Mouse (Mus musculus) kidney, adult 9 months (tissue): ENCODE measurements around the gene Cdc42ep4.

Experiments
- DNase-seq: peaks from one replicate; pipeline ENCODE4 v3.0.0; 2022

Cdc42ep4 gene

DNA sequence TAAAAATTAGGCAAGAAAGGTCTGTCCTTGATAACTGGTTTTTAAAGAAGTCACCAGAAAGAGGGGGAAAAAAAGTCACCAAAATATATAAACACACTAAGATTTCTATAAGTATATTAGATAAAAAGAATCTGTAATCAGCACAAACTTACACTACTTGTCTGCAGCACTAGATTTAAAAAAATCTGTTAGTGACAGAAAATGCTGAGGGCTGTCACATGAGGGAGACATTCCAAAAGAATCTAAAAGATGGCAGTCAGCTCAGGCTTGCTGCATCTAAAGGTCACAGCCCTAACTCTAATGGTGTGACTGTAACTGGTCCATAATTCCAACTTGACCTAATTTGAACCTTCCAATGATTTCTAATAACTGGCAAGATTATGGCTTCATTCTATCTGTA is 69.7 kb downstream of the Cdc42ep4 start:
- no peak for DNase-seq

- DNase-seq: no peak
Measured at GRCm38 (mm10) chr11:113680954-113681353, 70.7 kb downstream of the Cdc42ep4 start.

GRCm38 (mm10) chr11:113678373-113678772 is 73.3 kb downstream of the Cdc42ep4 start:
- peak; percentile 87 for DNase-seq

DNA sequence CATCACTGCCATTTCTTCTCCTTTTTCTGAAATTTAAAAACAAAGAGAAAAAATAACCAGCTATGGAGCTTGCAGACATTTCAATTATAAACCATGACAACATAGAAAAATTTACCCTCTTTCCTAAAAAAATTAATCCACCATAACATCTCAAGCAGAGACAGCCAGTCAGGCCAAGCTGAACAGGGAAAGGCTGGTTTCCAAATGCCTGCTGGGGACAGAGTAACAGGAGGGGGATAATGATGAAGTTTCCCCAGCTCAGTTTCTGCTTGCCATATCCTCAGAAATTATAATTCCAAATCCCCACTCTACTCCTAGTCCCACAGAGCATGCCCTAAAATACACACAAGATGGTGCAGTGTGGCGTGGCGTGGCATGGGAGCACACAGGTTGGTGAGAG is 74.3 kb downstream of the Cdc42ep4 start:
- DNase-seq: no peak
